Mouse (Mus musculus) spleen, adult 2 months (tissue): ENCODE results near the gene Gm17304.

Source experiments
- CTCF ChIP-seq: fragments of 200-500 bp; IDR thresholded peaks from 2 replicates; pipeline ENCODE4 v1.5.1; 2011; ENCODE audit warnings: mild to moderate bottlenecking, inconsistent platforms; ENCODE audit not compliant: insufficient read depth, insufficient read length, insufficient replicate concordance; ENCODE audit errors: extremely low read depth
- POLR2A ChIP-seq: fragments of 200-500 bp; IDR thresholded peaks from 2 replicates; pipeline ENCODE4 v1.6.1; 2011; ENCODE audit warnings: low read depth, low read length, inconsistent platforms

DNA sequence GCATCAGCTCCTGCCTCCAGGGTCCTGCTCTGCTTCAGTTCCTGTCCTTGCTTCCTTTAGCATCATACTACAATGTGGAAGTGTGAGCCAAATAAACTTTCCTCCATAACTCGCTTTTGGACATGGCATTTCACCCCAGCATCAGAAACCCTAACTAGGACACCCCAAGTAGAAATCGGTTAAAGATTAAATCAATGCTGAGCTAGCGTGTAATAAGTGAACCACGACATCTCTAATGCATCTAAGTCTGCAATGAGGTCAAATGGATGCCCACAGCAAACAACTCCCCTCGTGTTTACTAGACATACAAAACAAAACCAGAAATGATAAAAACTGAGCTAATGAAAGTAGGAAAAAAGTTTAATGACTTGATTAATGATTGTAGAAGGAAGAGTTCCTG, 4.5 kb upstream of the Gm17304 start:
- no peak for TF ChIP-seq CTCF
- TF ChIP-seq POLR2A, result no peak
